Mouse (Mus musculus) heart, adult 2 months (tissue): ENCODE measurements at regions not wholly inside any gene's neighbourhood (a gene's known extent, or its start where the extent isn't known, plus 50 kb on each side); places are given as distances from the start of the nearest gene placed in this dataset.
A peak's percentile ranks its signal among the peaks of the same experiment; 100 is the strongest.

ENCODE experiments used
- DNase-seq, 2 experiments: peaks; one replicate each; pipeline ENCODE4 v3.0.0; 2021
- H3K27ac ChIP-seq: fragments of 200-600 bp; 2 replicates; pipeline ENCODE4 v1.8.1; 2022
- H3K27me3 ChIP-seq: fragments of 200-500 bp; 2 replicates; pipeline ENCODE4 v1.6.1; 2012; ENCODE audit warnings: mild to moderate bottlenecking, low read length, inconsistent platforms, mixed read lengths; ENCODE audit not compliant: control insufficient read depth, insufficient read depth
- H3K36me3 ChIP-seq: fragments of 200-500 bp; 2 replicates; pipeline ENCODE4 v1.6.1; 2012; ENCODE audit warnings: low read length, inconsistent platforms; ENCODE audit not compliant: control insufficient read depth, insufficient read depth
- H3K4me1 ChIP-seq: fragments of 200-500 bp; 2 replicates; pipeline ENCODE4 v1.6.1; 2011; ENCODE audit warnings: low read length; ENCODE audit not compliant: control insufficient read depth, insufficient read depth
- H3K4me3 ChIP-seq: fragments of 200-600 bp; 2 replicates; pipeline ENCODE4 v1.8.1; 2022
- H3K79me2 ChIP-seq: fragments of 200-500 bp; replicated peaks from 2 replicates; pipeline ENCODE4 v1.6.1; 2012; ENCODE audit warnings: mild to moderate bottlenecking, inconsistent platforms, low read length, moderate library complexity, mixed read lengths; ENCODE audit not compliant: control insufficient read depth, insufficient read depth
- H3K9ac ChIP-seq: fragments of 200-500 bp; 2 replicates; pipeline ENCODE4 v1.6.1; 2012; ENCODE audit warnings: low read depth, mild to moderate bottlenecking, control low read depth, inconsistent platforms, low read length, mixed read lengths
- CTCF ChIP-seq: fragments of 200-600 bp; IDR thresholded peaks from 2 replicates; pipeline ENCODE4 v1.8.1; 2022; ENCODE audit warnings: antibody characterized with exemption, mild to moderate bottlenecking, moderate library complexity
- EP300 ChIP-seq: fragments of 200-500 bp; IDR thresholded peaks from 2 replicates; pipeline ENCODE4 v1.6.1; 2011; ENCODE audit warnings: low read depth, low read length, control low read depth; ENCODE audit not compliant: insufficient read depth
- POLR2A ChIP-seq: fragments of 200-500 bp; IDR thresholded peaks from 2 replicates; pipeline ENCODE4 v1.6.1; 2011; ENCODE audit warnings: mild to moderate bottlenecking, low read depth, low read length, control low read depth; ENCODE audit not compliant: insufficient read depth
- WGBS: fragments of 180-500 bp; shearing (Covaris S2); methylation state at CpG from one replicate; pipeline ENCODE4 v1.1.7; 2018; 5-methylcytosine and 5-hydroxymethylcytosine counted together
- intact Hi-C: fragments of 180-260 bp; cut with DNase I; formaldehyde crosslinking; loops from one replicate; pipeline ENCODE4 v1.15.1; 2025

- TF ChIP-seq CTCF (peak; percentile 62), POLR2A (no peak)
- no peak overlapping the region for H3K9ac ChIP-seq
- DNase-seq, result no peak
- H3K4me3 ChIP-seq, result no peak overlapping the region
- no peaks in the 10 kb centered on the region for H3K4me1 ChIP-seq
- no peaks in the 10 kb centered on the region for H3K79me2 ChIP-seq
- intact Hi-C loops, result loop anchor here (2.0 to 5.0 kb wide), 2 partner anchors 211 to 399 kb away; no protein-coding TSS in a partner anchor
- H3K36me3 ChIP-seq, result no peaks in the 10 kb centered on the region
- H3K27me3 ChIP-seq, result no peaks in the 10 kb centered on the region
- no peak overlapping the region for H3K27ac ChIP-seq
Observed at GRCm38 (mm10) chr8:114063566-114063965, 69.8 kb upstream of the Nudt7 start.

- no peaks in the 10 kb centered on the region for H3K79me2 ChIP-seq
Observed at GRCm38 (mm10) chr8:114072330-114072729, 61.0 kb upstream of the Nudt7 start.

GRCm38 (mm10) chr8:114074122-114074521, 59.2 kb upstream of the Nudt7 start:
- Histone ChIP-seq H3K27ac (no peak overlapping the region), H3K4me1 (no peaks in the 10 kb centered on the region), H3K9ac (no peak overlapping the region), H3K27me3 (no peaks in the 10 kb centered on the region), H3K4me3 (no peak overlapping the region), H3K79me2 (no peaks in the 10 kb centered on the region), H3K36me3 (no peaks in the 10 kb centered on the region)
- intact Hi-C loops, result no loop called here
- peak in 1 of 2 experiments; percentile 21 for DNase-seq
- TF ChIP-seq EP300 (no peak), CTCF (peak; percentile 70), POLR2A (no peak)
- WGBS, result 92% methylated on average over 2 of the region's 2 CpGs

More at GRCm38 (mm10) chr8:114072330-114072729, 61.0 kb upstream of the Nudt7 start:
- H3K27me3 ChIP-seq, result no peaks in the 10 kb centered on the region
- WGBS, result 47% methylated on average over 8 of the region's 8 CpGs
- H3K36me3 ChIP-seq, result no peaks in the 10 kb centered on the region
- intact Hi-C loops, result no loop called here
- H3K4me1 ChIP-seq, result no peaks in the 10 kb centered on the region
- no peak overlapping the region for H3K4me3 ChIP-seq
- H3K27ac ChIP-seq, result no peak overlapping the region
- no peak for DNase-seq
- TF ChIP-seq POLR2A, result no peak
- TF ChIP-seq CTCF, result no peak
- no peak for TF ChIP-seq EP300
- H3K9ac ChIP-seq, result no peak overlapping the region

- H3K79me2 ChIP-seq, result no peaks in the 10 kb centered on the region
- intact Hi-C loops, result no loop called here
- no peaks in the 10 kb centered on the region for H3K4me1 ChIP-seq
- H3K36me3 ChIP-seq, result no peaks in the 10 kb centered on the region
- no peak overlapping the region for H3K27ac ChIP-seq
- DNase-seq, result no peak
- no peaks in the 10 kb centered on the region for H3K27me3 ChIP-seq
- TF ChIP-seq POLR2A, result no peak
- no peak overlapping the region for H3K9ac ChIP-seq
- WGBS, result 78% methylated on average over 5 of the region's 5 CpGs
- H3K4me3 ChIP-seq, result no peak overlapping the region
Observed at GRCm38 (mm10) chr8:114076701-114077100, 56.7 kb upstream of the Nudt7 start.

- WGBS, result 12% methylated on average over 10 of the region's 10 CpGs
- no peak for TF ChIP-seq POLR2A
- peak; percentile 84 for TF ChIP-seq CTCF
- H3K36me3 ChIP-seq, result no peaks in the 10 kb centered on the region
Observed at GRCm38 (mm10) chr8:114081049-114081756, 52.2 kb upstream of the Nudt7 start.

GRCm38 (mm10) chr8:114081757-114082059, 51.6 kb upstream of the Nudt7 start:
- no peaks in the 10 kb centered on the region for H3K36me3 ChIP-seq
- H3K27me3 ChIP-seq, result no peaks in the 10 kb centered on the region
- no peak overlapping the region for H3K27ac ChIP-seq
- intact Hi-C loops, result loop anchor here (1.0 to 2.0 kb wide), 2 partner anchors 288 to 357 kb away; partner anchors contain the start of gene Wwox
- DNase-seq, result no peak
- 72% methylated on average over 3 of the region's 3 CpGs for WGBS
- no peaks in the 10 kb centered on the region for H3K4me1 ChIP-seq
- no peak overlapping the region for H3K9ac ChIP-seq
- no peaks in the 10 kb centered on the region for H3K79me2 ChIP-seq
- TF ChIP-seq POLR2A (no peak), EP300 (no peak), CTCF (no peak)
- no peak overlapping the region for H3K4me3 ChIP-seq

More at GRCm38 (mm10) chr8:114081049-114081756, 52.2 kb upstream of the Nudt7 start:
- no peak overlapping the region for H3K9ac ChIP-seq
- peak; percentile 16 to 25 for DNase-seq
- H3K79me2 ChIP-seq, result no peaks in the 10 kb centered on the region
- H3K27me3 ChIP-seq, result no peaks in the 10 kb centered on the region
- intact Hi-C loops, result loop anchor here (1.0 to 2.0 kb wide), 2 partner anchors 288 to 358 kb away; partner anchors contain the start of gene Wwox
- no peak overlapping the region for H3K4me3 ChIP-seq
- H3K27ac ChIP-seq, result no peak overlapping the region
- no peaks in the 10 kb centered on the region for H3K4me1 ChIP-seq
